Mouse (Mus musculus): ENCODE results near the gene Wfdc16. TPM values are rescaled to one million over a fixed set of nuclear protein-coding genes. Genes with fewer than 3 reads are reported as not detected.
"Not testable (repeated sequence)": the region's sequence is repeated elsewhere in the genome, so short reads cannot be mapped to it uniquely, and the experiment has no call there.

The Wfdc16 gene
- polyA plus RNA-seq, 1 experiment from 2014 or later = not detected

DNA sequence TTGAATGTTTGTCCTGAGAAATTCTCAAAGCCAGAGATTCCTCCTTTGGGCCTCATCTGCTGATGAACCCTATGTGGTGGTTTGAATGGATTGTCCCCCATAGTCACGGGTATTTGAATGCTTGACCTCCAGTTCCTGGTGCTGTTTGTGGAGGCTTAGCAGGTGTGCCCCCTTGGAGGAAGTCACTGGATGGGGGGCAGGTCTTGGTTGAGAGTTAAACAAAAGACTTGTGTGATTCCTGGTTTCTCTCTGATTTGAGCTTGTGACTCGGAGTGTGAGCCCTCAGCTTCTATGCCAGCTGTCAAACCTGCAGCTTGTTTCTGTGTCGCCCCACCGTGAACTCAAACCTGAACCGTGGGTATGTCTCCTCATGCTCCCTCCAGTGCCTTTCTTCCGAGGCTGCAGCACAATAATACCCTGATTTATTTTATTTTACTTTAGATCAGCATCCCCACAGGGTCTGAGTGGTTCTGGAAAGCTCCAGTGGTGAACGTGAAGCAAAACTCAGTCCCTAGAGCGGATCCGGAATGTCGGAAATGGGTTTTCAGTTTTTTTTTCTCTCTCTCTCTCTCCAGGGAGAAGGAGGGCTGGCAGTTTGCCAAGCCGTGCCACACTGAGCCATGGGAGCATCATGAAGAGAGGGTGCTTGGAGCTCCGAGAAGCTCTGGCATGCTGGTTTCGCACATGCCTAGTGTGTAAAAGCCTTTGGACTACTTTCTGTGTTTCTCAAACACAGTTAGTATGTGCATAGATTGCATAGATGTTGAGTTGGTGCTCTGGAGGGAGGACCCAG lies 3.5 kb upstream of the Wfdc16 start:
- H3K36me3 ChIP-seq = no peaks in the 10 kb centered on the region
- no peak overlapping the region for H3K4me3 ChIP-seq
- H3K27me3 ChIP-seq (ENCODE audit: insufficient read depth, poor library complexity, severe bottlenecking) = no peaks in the 10 kb centered on the region
- WGBS = 87% methylated on average over 13 of the region's 13 CpGs
- H3K4me1 ChIP-seq (replicated peaks) = no peaks in the 10 kb centered on the region
- H3K9me3 ChIP-seq = no peaks in the 10 kb centered on the region
- no peak for DNase-seq (ENCODE audit: low spot score)
- no peak overlapping the region for H3K27ac ChIP-seq

DNA sequence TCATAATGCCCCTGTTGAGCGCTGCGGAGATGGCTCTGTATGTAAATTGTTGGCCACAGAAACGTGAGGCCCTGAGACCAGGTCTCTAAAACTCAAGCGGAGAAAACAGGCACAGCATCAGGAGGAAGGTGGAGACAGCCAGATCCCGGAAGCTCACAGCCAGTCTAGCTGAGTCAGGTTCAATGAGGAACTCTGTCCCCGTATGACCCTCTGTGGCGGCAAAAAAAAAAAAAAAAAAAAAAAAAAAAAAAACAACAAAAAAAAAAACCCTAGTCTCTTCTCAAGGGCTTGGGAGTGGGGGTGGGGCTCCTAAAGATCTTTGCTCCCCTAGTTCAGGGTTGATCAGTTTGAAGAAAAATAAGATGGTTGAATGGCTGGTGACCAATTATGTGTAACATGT lies 2.5 kb upstream of the Wfdc16 start:
- DNase-seq (ENCODE audit: low spot score) = no peak
- no peaks in the 10 kb centered on the region for H3K36me3 ChIP-seq
- H3K9me3 ChIP-seq = no peaks in the 10 kb centered on the region
- H3K27me3 ChIP-seq (ENCODE audit: insufficient read depth, poor library complexity, severe bottlenecking) = no peaks in the 10 kb centered on the region
- H3K4me1 ChIP-seq (replicated peaks) = no peaks in the 10 kb centered on the region
- 73% methylated on average over 7 of the region's 7 CpGs for WGBS
- no peak overlapping the region for H3K4me3 ChIP-seq
- H3K27ac ChIP-seq = no peak overlapping the region

DNA sequence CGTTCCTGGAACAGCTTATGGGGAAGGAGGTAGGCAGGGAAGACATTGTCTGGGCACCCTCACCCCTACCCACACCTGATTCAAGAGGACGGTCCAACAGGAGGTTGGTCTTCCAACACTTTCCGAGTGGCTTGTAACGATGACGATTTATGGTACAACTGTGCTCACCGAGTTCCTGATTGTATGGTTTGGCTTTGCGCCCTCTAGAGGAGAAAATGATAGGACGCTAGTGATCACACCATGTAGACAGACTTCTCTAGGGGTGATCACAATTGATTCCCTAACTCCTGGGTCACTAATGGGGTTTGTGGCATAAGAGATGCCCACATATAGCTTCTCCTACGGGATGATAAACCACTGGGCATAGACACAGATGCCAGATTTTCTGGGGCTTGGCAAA lies 3.3 kb downstream of the Wfdc16 start:
- WGBS = 80% methylated on average over 9 of the region's 9 CpGs
- Histone ChIP-seq H3K4me3 (no peak overlapping the region), H3K9me3 (no peaks in the 10 kb centered on the region), H3K4me1 (replicated peaks) (no peaks in the 10 kb centered on the region), H3K27me3 (ENCODE audit: insufficient read depth, poor library complexity, severe bottlenecking) (no peaks in the 10 kb centered on the region), H3K36me3 (no peaks in the 10 kb centered on the region), H3K27ac (no peak overlapping the region)
- no peak for DNase-seq (ENCODE audit: low spot score)

DNA sequence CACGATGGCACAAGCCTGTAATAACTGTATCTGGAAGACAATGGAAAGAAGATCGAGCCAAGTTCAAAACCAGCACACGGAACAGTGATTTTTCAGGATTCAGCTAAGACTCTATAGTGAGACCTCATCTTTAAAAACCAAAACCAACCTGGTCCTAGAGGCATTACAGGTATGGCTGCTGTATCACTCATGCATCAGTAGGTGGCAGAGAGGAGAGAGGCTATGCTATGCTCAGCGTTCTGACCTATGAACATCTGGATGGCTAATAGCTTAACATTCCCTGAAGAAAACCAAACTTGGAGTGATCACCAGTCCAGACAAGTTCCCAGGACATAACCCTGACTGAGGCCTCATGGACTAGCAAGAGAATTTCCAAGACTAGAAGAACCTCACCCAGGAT lies 16.8 kb downstream of the Wfdc16 start:
- 85% methylated on average over 4 of the region's 4 CpGs for WGBS
- Histone ChIP-seq H3K27ac (no peak overlapping the region), H3K4me1 (replicated peaks) (no peaks in the 10 kb centered on the region), H3K36me3 (no peaks in the 10 kb centered on the region), H3K4me3 (no peak overlapping the region), H3K27me3 (ENCODE audit: insufficient read depth, poor library complexity, severe bottlenecking) (no peaks in the 10 kb centered on the region), H3K9me3 (no peaks in the 10 kb centered on the region)
- DNase-seq (ENCODE audit: low spot score) = no peak

DNA sequence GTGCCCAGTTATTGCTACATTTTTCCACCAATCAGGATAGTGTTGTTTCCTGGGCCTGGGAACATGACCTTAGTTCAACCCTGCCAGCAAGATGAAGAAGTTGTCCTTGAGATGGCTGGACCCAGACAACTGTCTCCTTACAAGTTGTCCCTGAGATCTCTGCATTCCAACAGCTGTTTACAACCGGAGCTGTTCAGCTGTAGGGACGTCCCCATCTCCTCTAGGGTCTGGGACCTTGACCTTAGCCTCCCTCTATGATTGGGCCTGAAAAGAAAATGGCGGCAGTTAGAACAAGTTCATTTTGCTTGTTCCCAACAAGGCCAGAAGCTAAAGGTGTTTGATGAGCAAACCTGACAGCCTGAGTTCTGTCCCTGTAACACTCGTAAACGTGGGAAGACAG lies 19.5 kb downstream of the Wfdc16 start:
- no peaks in the 10 kb centered on the region for H3K9me3 ChIP-seq

DNA sequence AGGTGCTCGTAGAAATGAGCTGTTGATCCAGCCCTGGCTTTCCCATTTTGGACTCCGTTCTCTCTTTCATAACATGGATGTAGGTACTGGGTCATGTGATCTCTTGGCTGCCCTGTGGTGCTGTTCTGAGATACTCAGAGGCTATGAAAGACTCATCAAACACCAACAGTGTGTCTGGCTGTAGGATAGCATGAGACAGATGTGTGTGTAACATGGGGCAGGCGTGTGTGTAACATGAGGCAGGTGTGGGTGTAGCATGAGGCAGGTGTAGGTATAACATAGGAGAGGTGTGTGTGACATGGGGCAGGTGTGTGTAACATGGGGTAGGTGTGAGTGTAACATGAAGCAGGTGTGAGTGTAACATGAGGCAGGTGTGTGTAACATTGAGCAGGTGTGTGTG lies 23.2 kb downstream of the Wfdc16 start:
- H3K4me1 ChIP-seq (replicated peaks) = no peaks in the 10 kb centered on the region
- no peaks in the 10 kb centered on the region for H3K9me3 ChIP-seq
- H3K27me3 ChIP-seq (ENCODE audit: insufficient read depth, poor library complexity, severe bottlenecking) = no peaks in the 10 kb centered on the region
- DNase-seq (ENCODE audit: low spot score) = no peak
- no peak overlapping the region for H3K4me3 ChIP-seq
- WGBS = 91% methylated on average over 3 of the region's 3 CpGs
- H3K27ac ChIP-seq = no peak overlapping the region
- no peaks in the 10 kb centered on the region for H3K36me3 ChIP-seq

More for the DNA sequence above, 19.5 kb downstream of the Wfdc16 start:
- Histone ChIP-seq H3K27ac (no peak overlapping the region), H3K27me3 (ENCODE audit: insufficient read depth, poor library complexity, severe bottlenecking) (no peaks in the 10 kb centered on the region), H3K4me3 (no peak overlapping the region), H3K36me3 (no peaks in the 10 kb centered on the region), H3K4me1 (replicated peaks) (no peaks in the 10 kb centered on the region)
- DNase-seq (ENCODE audit: low spot score) = no peak
- WGBS = 81% methylated on average over 5 of the region's 5 CpGs

DNA sequence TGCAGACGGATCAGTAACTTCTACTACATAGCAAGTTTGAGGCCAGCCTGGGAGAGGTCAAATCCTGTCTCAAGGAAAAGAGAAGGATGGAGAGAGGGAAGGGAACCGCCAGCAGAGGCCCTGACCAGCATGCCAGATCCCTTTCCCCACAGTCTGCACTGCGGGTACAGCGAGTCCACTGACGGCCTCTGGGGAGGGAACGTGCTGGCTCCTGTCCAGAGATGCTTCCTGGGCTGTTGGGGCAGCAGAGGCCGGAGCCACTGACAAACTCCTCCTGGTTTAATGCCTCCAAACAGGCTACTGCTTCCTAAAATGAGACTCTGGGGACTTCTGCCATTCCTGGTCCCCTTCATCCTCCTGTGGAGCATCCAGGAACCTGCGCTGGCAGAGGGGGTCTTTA lies 25.1 kb downstream of the Wfdc16 start, which contains the start of the genes Wfdc6b and Wfdc8:
Gene Wfdc6b, plus strand, starts transcription at position 52 of the 400 bp plus-strand sequence.
Gene Wfdc8, minus strand, starts transcription at position 156 of the 400 bp plus-strand sequence.
- not testable (repeated sequence) for H3K36me3 ChIP-seq; H3K4me1 ChIP-seq (replicated peaks); DNase-seq (ENCODE audit: low spot score); H3K27ac ChIP-seq; H3K4me3 ChIP-seq; H3K27me3 ChIP-seq (ENCODE audit: insufficient read depth, poor library complexity, severe bottlenecking); H3K9me3 ChIP-seq
- WGBS = 75% methylated on average over 8 of the region's 8 CpGs

DNA sequence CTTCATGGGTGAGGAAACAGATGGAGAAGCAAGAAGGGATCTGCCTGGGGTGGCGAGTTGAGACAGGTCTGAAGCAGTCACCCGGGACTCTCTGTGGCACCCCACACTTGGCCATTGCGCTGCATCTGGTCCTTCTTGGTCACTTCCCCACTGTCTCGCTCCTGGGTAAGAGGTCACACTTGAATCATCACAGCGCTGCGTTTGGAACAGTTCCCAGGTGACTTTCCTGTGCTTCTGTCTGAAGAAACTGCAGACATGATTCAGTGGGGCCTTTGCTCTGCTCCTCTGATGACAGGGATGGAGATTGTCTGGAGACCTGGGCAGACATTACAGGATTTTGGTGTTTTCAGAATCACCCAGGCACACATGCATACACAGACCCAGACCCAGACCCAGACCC lies 29.8 kb downstream of the Wfdc16 start:
- no peaks in the 10 kb centered on the region for H3K9me3 ChIP-seq
- H3K4me1 ChIP-seq (replicated peaks) = no peaks in the 10 kb centered on the region
- no peaks in the 10 kb centered on the region for H3K36me3 ChIP-seq
- H3K4me3 ChIP-seq = no peak overlapping the region
- H3K27me3 ChIP-seq (ENCODE audit: insufficient read depth, poor library complexity, severe bottlenecking) = no peaks in the 10 kb centered on the region
- WGBS = 84% methylated on average over 6 of the region's 6 CpGs
- DNase-seq (ENCODE audit: low spot score) = no peak
- H3K27ac ChIP-seq = no peak overlapping the region

DNA sequence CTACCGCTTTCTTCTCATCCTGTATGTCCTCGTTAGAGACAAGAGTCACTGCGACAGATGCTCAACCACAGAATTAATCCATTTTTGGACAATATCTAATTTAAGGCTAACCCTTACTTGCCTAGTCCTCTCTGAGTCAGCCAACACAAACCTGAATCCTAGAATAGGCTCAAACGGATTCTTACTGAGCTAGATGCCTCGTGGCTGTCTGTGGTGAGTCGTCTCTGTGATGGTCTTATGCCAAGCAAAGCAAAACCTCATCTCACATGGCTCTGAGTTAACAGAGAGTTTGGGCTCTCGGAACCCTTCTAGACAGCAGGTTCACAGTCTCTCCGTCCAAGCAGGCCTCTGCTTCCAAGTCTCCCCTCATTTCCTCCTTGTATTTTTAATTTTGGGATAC lies 34.2 kb downstream of the Wfdc16 start:
- no peak overlapping the region for H3K4me3 ChIP-seq
- DNase-seq (ENCODE audit: low spot score) = no peak
- WGBS = 92% methylated on average over 8 of the region's 8 CpGs
- H3K27me3 ChIP-seq (ENCODE audit: insufficient read depth, poor library complexity, severe bottlenecking) = no peaks in the 10 kb centered on the region
- H3K36me3 ChIP-seq = no peaks in the 10 kb centered on the region
- 0 out of 2 replicates have a peak, but pooled peaks cover 4% of the 10 kb centered on the region for H3K9me3 ChIP-seq
- H3K4me1 ChIP-seq (replicated peaks) = no peaks in the 10 kb centered on the region
- no peak overlapping the region for H3K27ac ChIP-seq

DNA sequence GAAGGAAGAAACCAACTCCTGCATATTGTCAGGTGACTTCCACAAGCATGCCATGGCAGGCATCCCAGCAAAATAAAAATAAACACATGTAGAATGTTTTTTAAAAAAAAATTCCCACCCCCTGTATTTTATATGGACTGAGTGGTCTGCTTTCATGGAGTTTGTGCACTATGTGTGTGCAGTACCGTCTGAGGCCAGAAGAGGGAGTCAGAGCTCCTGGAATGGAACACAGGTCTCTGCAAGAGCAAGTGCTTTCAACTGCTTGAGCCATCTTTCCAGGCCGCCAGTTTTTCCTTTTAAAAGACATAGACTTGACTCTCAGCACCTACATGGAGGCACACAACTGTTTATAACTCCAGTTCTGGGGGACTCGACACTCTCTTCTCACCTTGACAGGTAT lies 35.1 kb downstream of the Wfdc16 start:
- Histone ChIP-seq H3K9me3 (0 out of 2 replicates have a peak, but pooled peaks cover 4% of the 10 kb centered on the region), H3K4me3 (no peak overlapping the region), H3K4me1 (replicated peaks) (no peaks in the 10 kb centered on the region), H3K27ac (no peak overlapping the region), H3K36me3 (no peaks in the 10 kb centered on the region), H3K27me3 (ENCODE audit: insufficient read depth, poor library complexity, severe bottlenecking) (no peaks in the 10 kb centered on the region)
- 89% methylated on average over 3 of the region's 3 CpGs for WGBS
- DNase-seq (ENCODE audit: low spot score) = no peak

DNA sequence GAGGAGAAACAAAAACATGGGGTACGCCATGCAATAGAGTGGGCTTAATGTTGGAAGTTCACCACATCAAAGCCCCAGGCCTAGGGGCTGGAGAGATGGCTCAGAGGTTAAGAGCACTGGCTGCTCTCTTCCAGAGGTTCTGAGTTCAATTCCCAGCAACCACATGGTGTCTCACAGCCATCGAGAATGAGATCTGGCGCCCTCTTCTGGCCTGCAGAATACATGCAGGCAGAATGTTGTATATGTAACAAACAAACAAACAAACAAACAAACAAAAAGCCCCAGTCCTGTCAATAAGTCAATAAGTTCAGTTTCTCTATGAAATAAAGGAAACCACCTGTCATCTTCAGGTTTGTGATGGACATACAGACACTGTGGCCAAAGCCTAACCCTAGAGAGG lies 38.4 kb downstream of the Wfdc16 start:
- Histone ChIP-seq H3K27me3 (ENCODE audit: insufficient read depth, poor library complexity, severe bottlenecking) (no peaks in the 10 kb centered on the region), H3K36me3 (no peaks in the 10 kb centered on the region), H3K4me1 (replicated peaks) (no peaks in the 10 kb centered on the region), H3K9me3 (0 out of 2 replicates have a peak, but pooled peaks cover 4% of the 10 kb centered on the region), H3K4me3 (no peak overlapping the region), H3K27ac (no peak overlapping the region)
- 66% methylated on average over 3 of the region's 3 CpGs for WGBS
- no peak for DNase-seq (ENCODE audit: low spot score)

DNA sequence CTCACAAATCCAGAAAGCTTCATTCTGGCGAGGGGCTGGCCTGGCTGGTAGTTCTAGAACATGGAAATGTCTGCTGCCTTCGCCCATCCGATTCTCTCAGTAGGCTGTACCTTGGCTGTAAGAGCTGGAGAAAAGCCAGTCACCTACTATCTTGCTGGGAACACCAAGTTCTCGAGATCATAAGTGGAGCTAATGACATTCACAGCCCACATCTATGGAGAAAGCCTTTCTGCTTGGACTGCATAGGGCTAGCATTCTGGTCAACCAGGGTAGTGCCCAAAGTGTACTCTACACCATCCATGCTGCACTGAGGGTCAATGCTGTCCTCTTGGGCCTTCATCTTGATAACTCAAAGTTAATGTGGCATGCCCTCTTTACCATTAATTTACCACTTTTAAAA lies 45.1 kb downstream of the Wfdc16 start, which contains the start of gene Eppin:
Gene Eppin, minus strand, starts transcription at position 101 of the 400 bp plus-strand sequence.
- Histone ChIP-seq H3K27ac (no peak within 1 kb of the TSS), H3K27me3 (ENCODE audit: insufficient read depth, poor library complexity, severe bottlenecking) (no peaks in the 10 kb centered on the region), H3K4me3 (no peak within 1 kb of the TSS), H3K36me3 (no peaks in the 10 kb centered on the region), H3K4me1 (replicated peaks) (no peaks in the 10 kb centered on the region), H3K9me3 (no peaks in the 10 kb centered on the region)
- DNase-seq (ENCODE audit: low spot score) = no peak
- 82% methylated on average over 4 of the region's 4 CpGs for WGBS

DNA sequence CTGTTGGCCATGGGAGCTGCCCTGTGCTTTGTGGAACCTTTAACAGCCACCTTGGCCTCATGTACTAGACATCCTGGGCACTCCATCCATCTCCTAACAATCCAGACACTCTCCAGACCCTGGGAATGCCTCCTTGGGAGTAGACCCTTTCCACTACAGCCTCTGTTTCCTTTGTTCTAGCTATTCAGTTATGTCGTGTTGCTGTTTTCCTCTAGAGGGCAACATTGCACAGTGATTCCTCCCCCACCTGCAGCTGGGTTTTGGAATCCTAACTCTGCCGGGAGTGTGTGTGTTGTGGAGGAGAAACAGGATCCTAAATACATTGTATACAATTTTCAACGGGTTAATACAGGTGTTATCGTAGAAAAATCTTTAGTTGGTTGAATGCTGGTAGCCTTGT lies 46.6 kb downstream of the Wfdc16 start:
- peak; percentile 55 for DNase-seq (ENCODE audit: low spot score)
- Histone ChIP-seq H3K4me1 (replicated peaks) (no peaks in the 10 kb centered on the region), H3K9me3 (no peaks in the 10 kb centered on the region), H3K27ac (peak overlapping the region; percentile 64), H3K4me3 (no peak overlapping the region), H3K27me3 (ENCODE audit: insufficient read depth, poor library complexity, severe bottlenecking) (no peaks in the 10 kb centered on the region), H3K36me3 (no peaks in the 10 kb centered on the region)
- WGBS = 8% methylated on average over 4 of the region's 4 CpGs
